Comparison of ENCODE assay signal across 22 mouse cellular contexts in genomic region chr17:28827665-28828231, GRCm38 (mm10). TPM values are rescaled to one million over a fixed set of nuclear protein-coding genes. Genes with fewer than 3 reads are reported as not detected.
A peak's percentile ranks its signal among the peaks of the same experiment; 100 is the strongest.
DNase-seq lines count a peak whose midpoint lies in the region; ATAC-seq and TF ChIP-seq lines count a peak whose summit lies in the region.
"Had no signal": no experiment of that assay in that cellular context is flagged by ENCODE, and none has a peak within 500 bp of the region (broad histone marks: within the 10 kb centered on the region; RNA-seq: fewer than 3 reads in every experiment).

No protein-coding gene starts in this region.

- WGBS in liver, embryonic 16.5 days (ENCODE audit: insufficient replicate concordance): 75% methylated on average over 8 of the region's 8 CpGs
- 91% methylated on average over 8 of the region's 8 CpGs for WGBS in kidney, embryonic 14.5 days

- no peak overlapping the region for H3K4me3 ChIP-seq in layer of hippocampus, adult 2 months
- H3K4me3 ChIP-seq in liver, embryonic 16.5 days (ENCODE audit: low read depth, low read length): peak overlapping the region; percentile 57
- no peak overlapping the region for H3K4me3 ChIP-seq in kidney, embryonic 14.5 days (ENCODE audit: low read length)
- H3K4me3 ChIP-seq: forebrain, embryonic 10.5 days; hindbrain, embryonic 10.5 days; midbrain, embryonic 13.5 days had no signal

- peaks cover 96% of the 10 kb centered on the region for H3K4me1 ChIP-seq in liver, embryonic 16.5 days (ENCODE audit: control insufficient read depth, low read depth, low read length)
- no peaks in the 10 kb centered on the region for H3K4me1 ChIP-seq in kidney, embryonic 14.5 days (ENCODE audit: control insufficient read depth, insufficient read depth, low read length)
- H3K4me1 ChIP-seq: forebrain, embryonic 10.5 days; hindbrain, embryonic 10.5 days; midbrain, embryonic 13.5 days had no signal

- no peak for DNase-seq in layer of hippocampus, adult 2 months (ENCODE audit: low spot score in 2 of 2)
- no peak for DNase-seq in layer of hippocampus, adult 11-12 months (ENCODE audit: low spot score)
- DNase-seq in brain, adult 2 months (ENCODE audit: low read depth, low spot score): peak; percentile 64
- DNase-seq in liver: peak; percentile 55
- DNase-seq: adrenal gland, adult 2 months; cerebellum, postnatal 14 days; embryo, embryonic 11 days; forebrain, postnatal 0 days; gastrocnemius, postnatal 10 days; heart, adult 18-20 months; kidney, adult 18-20 months; kidney, postnatal 14 days; lung, postnatal 10 days; right cerebral cortex, postnatal 25 days had no signal

- no peaks in the 10 kb centered on the region for H3K9me3 ChIP-seq in liver, embryonic 16.5 days (replicated peaks; ENCODE audit: control insufficient read depth, low read length)
- no peaks in the 10 kb centered on the region for H3K9me3 ChIP-seq in kidney, embryonic 14.5 days (ENCODE audit: control insufficient read depth, low read length)
- H3K9me3 ChIP-seq: forebrain, embryonic 10.5 days; hindbrain, embryonic 10.5 days; midbrain, embryonic 13.5 days had no signal

- H3K36me3 ChIP-seq in liver, embryonic 16.5 days (ENCODE audit: control insufficient read depth, insufficient read depth): peaks cover 82% of the 10 kb centered on the region
- peaks cover 85% of the 10 kb centered on the region for H3K36me3 ChIP-seq in kidney, embryonic 14.5 days (ENCODE audit: control insufficient read depth, insufficient read depth, low read length)

- no peak for ATAC-seq in liver, embryonic 16.5 days (ENCODE audit: low read depth)
- no peak for ATAC-seq in cerebellum, adult (ENCODE audit: insufficient number of reproducible peaks, low FRiP score, low TSS enrichment)
- ATAC-seq in kidney, embryonic 14.5 days (ENCODE audit: low FRiP score, low TSS enrichment): no peak
- ATAC-seq: forebrain, postnatal 0 days; hindbrain, postnatal 0 days; midbrain, embryonic 13.5 days had no signal

- H3K27me3 ChIP-seq in liver, embryonic 16.5 days (ENCODE audit: control insufficient read depth, insufficient read depth, low read depth, low read length): no peaks in the 10 kb centered on the region
- no peaks in the 10 kb centered on the region for H3K27me3 ChIP-seq in kidney, embryonic 14.5 days (ENCODE audit: control insufficient read depth, insufficient read depth, low read length)
- H3K27me3 ChIP-seq: midbrain, embryonic 13.5 days had no signal

- no peak; the same call in 1 of the 2 replicates for TF ChIP-seq CTCF in layer of hippocampus, adult 2 months (conservative IDR thresholded peaks at IDR 0.05)

- peak overlapping the region; percentile 71 for H3K4me2 ChIP-seq in liver, embryonic 16.5 days (ENCODE audit: low read depth, low read length)
- H3K4me2 ChIP-seq in kidney, embryonic 14.5 days (replicated peaks; ENCODE audit: low read depth, low read length): no peak overlapping the region
- H3K4me2 ChIP-seq: midbrain, embryonic 13.5 days had no signal

- 0 out of 2 replicates have a peak overlapping the region, but pooled peaks have one; percentile 14 for H3K27ac ChIP-seq in layer of hippocampus, adult 2 months
- H3K27ac ChIP-seq in liver, embryonic 16.5 days (ENCODE audit: low read length): peak overlapping the region; percentile 96
- no peak overlapping the region for H3K27ac ChIP-seq in kidney, embryonic 14.5 days (ENCODE audit: low read depth, low read length)
- H3K27ac ChIP-seq: forebrain, embryonic 10.5 days; hindbrain, embryonic 10.5 days; hindbrain, postnatal 0 days; midbrain, embryonic 13.5 days had no signal

- peak overlapping the region; percentile 70 for H3K9ac ChIP-seq in liver, embryonic 16.5 days (ENCODE audit: low read depth, low read length)
- H3K9ac ChIP-seq in kidney, embryonic 14.5 days (ENCODE audit: low read depth, low read length): no peak overlapping the region
- H3K9ac ChIP-seq: forebrain, postnatal 0 days; midbrain, embryonic 13.5 days had no signal

RNA-seq across cellular contexts. Expression of gene Brpf3, which starts 26.9 kb away (rescaled TPM):
- total RNA-seq in layer of hippocampus, adult 2 months (2021): 10 to 100 TPM; 43.4 to 44.8 TPM
- polyA plus RNA-seq in liver, embryonic 16.5 days (2015; fragmentation: Nextera tagmentation; extraction: Ambion mirVana): 66.7 and 67.1 TPM in 2 replicates
- polyA plus RNA-seq in kidney, embryonic 14.5 days (2014; fragmentation: Nextera tagmentation; extraction: Ambion mirVana): 10.2 and 16.2 TPM in 2 replicates

RNA-seq across cellular contexts. Expression of gene Pnpla1, which starts 30.5 kb away (rescaled TPM):
- under 1 TPM; 0.49 to 0.56 TPM for total RNA-seq in layer of hippocampus, adult 2 months (2021)
- 0.08 and 0.12 TPM in 2 replicates for polyA plus RNA-seq in liver, embryonic 16.5 days (2015; fragmentation: Nextera tagmentation; extraction: Ambion mirVana)
- not detected in 2 replicates for polyA plus RNA-seq in kidney, embryonic 14.5 days (2014; fragmentation: Nextera tagmentation; extraction: Ambion mirVana)
- total RNA-seq: forebrain, postnatal 0 days; gastrocnemius, postnatal 10 days; heart, adult 18-20 months had no signal
- polyA plus RNA-seq: forebrain, embryonic 10.5 days; hindbrain, embryonic 10.5 days; midbrain, embryonic 13.5 days; thymus, postnatal 0 days had no signal

RNA-seq across cellular contexts. Expression of gene Mapk13, which starts 58.7 kb away (rescaled TPM):
- under 1 TPM; 0.59 to 0.66 TPM for total RNA-seq in layer of hippocampus, adult 2 months (2021)
- polyA plus RNA-seq in liver, embryonic 16.5 days (2015; fragmentation: Nextera tagmentation; extraction: Ambion mirVana): 7.9 and 10.5 TPM in 2 replicates
- 31.5 and 44.6 TPM in 2 replicates for polyA plus RNA-seq in kidney, embryonic 14.5 days (2014; fragmentation: Nextera tagmentation; extraction: Ambion mirVana)

Comparison
In these comparisons a context has a peak if more than half of its experiments do, and no peak if none do; other contexts are left out.
1. DNase-seq: peak in brain, adult 2 months (single experiment) and liver (single experiment); none in layer of hippocampus, adult 2 months (0 of 2) and layer of hippocampus, adult 11-12 months (single experiment).